Mouse (Mus musculus) B cell, adult (primary cell): Measurements from ENCODE around the gene Sbk1. TPM values are rescaled to one million over a fixed set of nuclear protein-coding genes. Genes with fewer than 3 reads are reported as not detected.

Experiments used
- total RNA-seq: library from RNA; stranded (reverse); gene quantifications from 4 replicates; pipeline ENCODE4 v1.2.4, GENCODE M21; 2023; ENCODE audit not compliant: inconsistent age

Sbk1 gene
- total RNA-seq, result 163 to 184 TPM (median 180 TPM) in 4 replicates

GRCm38 (mm10) chr7:126271712-126272683 is at the start of gene Sbk1:
Gene Sbk1, plus strand, starts transcription at chr7:126272619.

Other genes starting within 250 kb of the Sbk1 start
- 0.21 to 0.57 TPM (median 0.32 TPM) in 3 of 4 replicates, not detected in the other for gene Gsg1l, start 190.2 kb upstream of the Sbk1 start, total RNA-seq
- gene Xpo6, start 72.1 kb upstream of the Sbk1 start, total RNA-seq, result 171 to 193 TPM (median 183 TPM) in 4 replicates
- gene Lat, start 97.0 kb downstream of the Sbk1 start, total RNA-seq, result 2.0 to 4.4 TPM (median 3.8 TPM) in 4 replicates
- 57.4 to 83.3 TPM (median 66.5 TPM) in 4 replicates for gene Spns1, start 104.8 kb downstream of the Sbk1 start, total RNA-seq
- gene Nfatc2ip, start 124.1 kb downstream of the Sbk1 start, total RNA-seq, result 27.1 to 37.5 TPM (median 30.0 TPM) in 4 replicates
- gene Cd19, start 142.3 kb downstream of the Sbk1 start, total RNA-seq, result 1,198 to 1,308 TPM (median 1,264 TPM) in 4 replicates
- gene Rabep2, start 156.1 kb downstream of the Sbk1 start, total RNA-seq, result 117 to 131 TPM (median 124 TPM) in 4 replicates
- gene Atp2a1, start 190.5 kb downstream of the Sbk1 start, total RNA-seq, result 0.42 to 0.74 TPM (median 0.61 TPM) in 4 replicates
- gene Sh2b1, start 202.8 kb downstream of the Sbk1 start, total RNA-seq, result 69.9 to 82.0 TPM (median 79.3 TPM) in 4 replicates
- 46.5 to 65.8 TPM (median 50.4 TPM) in 4 replicates for gene Tufm, start 214.7 kb downstream of the Sbk1 start, total RNA-seq
- gene Atxn2l, start 230.8 kb downstream of the Sbk1 start, total RNA-seq, result 213 to 221 TPM (median 217 TPM) in 4 replicates